Mouse (Mus musculus) hindbrain, embryonic 15.5 days (tissue): ENCODE measurements around the gene Mapk8ip1. TPM values are rescaled to one million over a fixed set of nuclear protein-coding genes. Genes with fewer than 3 reads are reported as not detected.

Experiments
- ATAC-seq: fragments of 200-750 bp; cut with Nextera tagmentation; 2 replicates; pipeline ENCODE4 v1.8.0; 2017; ENCODE audit warnings: low read depth, moderate number of reproducible peaks, moderate TSS enrichment; ENCODE audit not compliant: low FRiP score
- H3K27ac ChIP-seq: fragments of 300-500 bp; sonication (generic); replicated peaks from 2 replicates; pipeline ENCODE4 v1.5.1; 2015; ENCODE audit warnings: mild to moderate bottlenecking, inconsistent platforms
- H3K27me3 ChIP-seq: fragments of 300-500 bp; sonication (generic); 2 replicates; pipeline ENCODE4 v1.6.1; 2015; ENCODE audit warnings: control low read depth, inconsistent platforms
- H3K36me3 ChIP-seq: fragments of 300-500 bp; sonication (generic); 2 replicates; pipeline ENCODE4 v1.6.1; 2015; ENCODE audit warnings: control low read depth, inconsistent platforms
- H3K4me1 ChIP-seq: fragments of 300-500 bp; sonication (generic); replicated peaks from 2 replicates; pipeline ENCODE4 v1.6.1; 2015; ENCODE audit warnings: control low read depth, inconsistent platforms
- H3K4me2 ChIP-seq: fragments of 300-500 bp; sonication (generic); 2 replicates; pipeline ENCODE4 v1.6.1; 2015; ENCODE audit warnings: moderate library complexity, mild to moderate bottlenecking, inconsistent platforms
- H3K4me3 ChIP-seq: fragments of 300-500 bp; sonication (generic); 2 replicates; pipeline ENCODE4 v1.5.1; 2015; ENCODE audit warnings: mild to moderate bottlenecking, inconsistent platforms
- H3K9ac ChIP-seq: fragments of 300-500 bp; sonication (generic); 2 replicates; pipeline ENCODE4 v1.6.1; 2015; ENCODE audit warnings: inconsistent platforms
- H3K9me3 ChIP-seq: fragments of 300-500 bp; sonication (generic); 2 replicates; pipeline ENCODE4 v1.6.1; 2016; ENCODE audit warnings: control low read depth, inconsistent platforms
- WGBS: fragments of 180-500 bp; shearing (Covaris S2); methylation state at CpG from one replicate; pipeline ENCODE4 v1.1.7; 2015; 5-methylcytosine and 5-hydroxymethylcytosine counted together
- polyA plus RNA-seq: library from polyadenylated mRNA; unstranded; fragments of >200 nt; fragmentation: Nextera tagmentation; extraction: Ambion mirVana; gene quantifications from 2 replicates; pipeline ENCODE4 v1.2.1, GENCODE M21; 2015

Mapk8ip1 gene
- polyA plus RNA-seq, 1 experiment from 2014 or later, result 178 TPM

DNA sequence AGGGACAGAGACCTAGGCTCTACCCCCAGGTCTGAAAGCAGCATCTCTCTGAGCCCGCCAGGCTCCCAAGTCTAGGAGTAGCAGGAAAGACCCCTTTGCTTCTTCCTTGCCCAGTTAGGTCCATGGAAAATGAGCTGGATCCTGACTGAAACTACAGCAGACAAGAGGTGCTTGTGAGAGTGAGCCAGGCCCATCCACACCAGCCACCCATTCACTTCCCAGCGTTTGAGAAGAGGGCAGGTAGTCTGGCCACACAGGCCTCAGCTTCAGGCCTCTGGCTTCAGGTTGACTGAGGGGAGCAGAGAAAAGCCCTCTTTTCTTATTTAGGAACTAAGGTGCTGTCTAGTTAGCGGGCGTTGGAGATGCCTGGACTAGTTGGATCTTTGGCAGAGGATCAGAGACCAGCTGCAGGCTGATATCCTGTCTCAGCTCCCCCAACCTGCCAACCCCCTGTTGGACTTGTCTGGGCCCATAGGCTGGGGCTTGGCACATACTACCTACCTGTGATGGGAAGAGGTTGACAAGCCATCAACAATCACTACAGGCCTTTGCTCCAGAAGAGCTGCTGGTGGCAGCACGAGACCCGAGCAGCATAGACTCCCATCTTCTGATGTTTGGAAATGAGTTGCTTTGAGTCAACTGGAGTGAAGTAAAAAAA, 38.4 kb downstream of the Mapk8ip1 start:
- 92% methylated on average over 6 of the region's 6 CpGs for WGBS
- Histone ChIP-seq H3K36me3 (peaks cover 19% of the 10 kb centered on the region), H3K27ac (no peak overlapping the region), H3K9me3 (no peaks in the 10 kb centered on the region), H3K4me3 (no peak overlapping the region), H3K27me3 (no peaks in the 10 kb centered on the region), H3K9ac (no peak overlapping the region), H3K4me1 (0 out of 2 replicates have a peak, but pooled peaks cover 3% of the 10 kb centered on the region), H3K4me2 (no peak overlapping the region)
- ATAC-seq, result no peak

DNA sequence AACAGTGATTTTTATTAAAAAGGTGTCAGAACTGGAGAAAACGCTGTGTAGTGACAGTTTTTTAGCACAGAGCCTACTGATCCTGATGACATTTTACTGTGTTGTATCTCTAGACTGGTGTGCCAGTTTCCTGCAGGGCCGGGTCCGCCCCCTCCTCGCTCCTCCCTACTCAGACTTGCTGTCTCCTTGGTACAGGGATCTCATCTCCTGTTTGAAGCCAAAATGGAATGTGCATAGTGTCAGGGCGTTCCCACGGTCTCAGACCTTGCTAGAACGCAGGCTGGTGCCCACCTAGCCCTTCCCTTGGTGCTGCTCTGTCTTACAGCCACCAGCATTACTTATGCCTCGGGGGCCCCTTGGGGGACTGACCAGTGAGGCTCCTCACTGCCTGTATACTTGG, 39.3 kb downstream of the Mapk8ip1 start:
- Histone ChIP-seq H3K9ac (no peak overlapping the region), H3K4me1 (0 out of 2 replicates have a peak, but pooled peaks cover 3% of the 10 kb centered on the region), H3K9me3 (no peaks in the 10 kb centered on the region), H3K27ac (no peak overlapping the region), H3K36me3 (peaks cover 25% of the 10 kb centered on the region), H3K27me3 (no peaks in the 10 kb centered on the region), H3K4me2 (no peak overlapping the region), H3K4me3 (no peak overlapping the region)
- no peak for ATAC-seq
- WGBS, result 78% methylated on average over 8 of the region's 8 CpGs

DNA sequence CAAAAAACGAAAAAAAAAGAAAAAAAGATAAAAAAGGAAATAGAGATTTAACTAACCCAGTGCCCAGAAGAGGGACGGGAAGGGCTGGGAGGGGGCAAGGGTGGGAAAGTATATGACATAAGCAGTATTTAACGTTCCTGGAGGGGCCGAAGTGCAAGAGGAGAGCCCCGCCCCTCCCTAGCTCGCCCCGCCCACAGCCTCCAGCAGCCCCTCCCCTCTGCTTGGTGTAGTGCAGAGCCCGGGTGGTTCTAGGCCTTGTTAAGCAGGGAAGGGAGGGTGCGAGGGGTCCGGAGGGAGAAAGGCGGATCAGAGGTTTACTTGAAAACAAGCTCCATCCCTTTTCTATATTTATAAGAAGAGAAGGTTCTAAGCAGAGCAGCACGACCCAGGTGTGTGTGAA, 40.2 kb downstream of the Mapk8ip1 start:
- no peak for ATAC-seq

DNA sequence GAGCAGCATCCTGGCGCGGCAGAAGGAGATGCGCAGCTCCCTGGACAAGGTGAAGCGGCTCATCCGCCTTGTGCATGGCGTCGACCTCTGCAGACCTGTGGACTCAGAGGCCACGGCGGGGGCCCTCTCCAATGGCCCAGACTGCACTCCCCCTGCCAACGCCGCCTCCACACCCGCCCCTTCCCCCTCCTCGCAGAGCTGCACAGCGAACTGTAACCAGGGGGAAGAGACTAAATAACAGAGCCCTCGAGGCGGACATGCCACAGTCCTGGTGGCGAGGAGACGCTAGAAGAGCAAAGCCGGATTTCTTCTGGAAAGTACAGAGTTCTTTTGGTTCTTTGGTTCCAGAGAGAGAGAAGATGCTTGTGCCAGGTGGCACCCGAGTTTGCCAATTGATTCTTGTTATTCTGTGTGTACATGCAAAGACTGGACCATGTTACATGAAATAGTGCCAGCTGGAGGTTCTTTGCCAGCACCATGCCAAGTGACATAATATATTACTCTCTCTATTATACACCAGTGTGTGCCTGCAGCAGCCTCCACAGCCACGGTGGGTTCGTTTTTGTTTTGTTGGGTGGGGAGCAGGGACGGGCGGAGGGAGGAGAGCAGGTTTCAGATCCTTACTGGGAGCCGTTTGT, 40.8 kb downstream of the Mapk8ip1 start:
- Histone ChIP-seq H3K36me3 (peaks cover 29% of the 10 kb centered on the region), H3K27me3 (no peaks in the 10 kb centered on the region), H3K4me3 (no peak overlapping the region), H3K4me2 (no peak overlapping the region), H3K9me3 (no peaks in the 10 kb centered on the region), H3K9ac (no peak overlapping the region), H3K4me1 (0 out of 2 replicates have a peak, but pooled peaks cover 3% of the 10 kb centered on the region), H3K27ac (peak overlapping the region; percentile 21)
- WGBS, result 60% methylated on average over 25 of the region's 25 CpGs
- ATAC-seq, result peak; percentile 55

More for the DNA sequence above, 40.2 kb downstream of the Mapk8ip1 start:
- H3K9me3 ChIP-seq, result no peaks in the 10 kb centered on the region
- H3K27me3 ChIP-seq, result no peaks in the 10 kb centered on the region
- H3K36me3 ChIP-seq, result peaks cover 29% of the 10 kb centered on the region
- H3K4me2 ChIP-seq, result no peak overlapping the region
- H3K27ac ChIP-seq, result peak overlapping the region; percentile 21; the same call in 1 of the 2 replicates
- no peak overlapping the region for H3K9ac ChIP-seq
- WGBS, result 23% methylated on average over 12 of the region's 12 CpGs
- H3K4me3 ChIP-seq, result no peak overlapping the region
- H3K4me1 ChIP-seq, result 0 out of 2 replicates have a peak, but pooled peaks cover 3% of the 10 kb centered on the region

DNA sequence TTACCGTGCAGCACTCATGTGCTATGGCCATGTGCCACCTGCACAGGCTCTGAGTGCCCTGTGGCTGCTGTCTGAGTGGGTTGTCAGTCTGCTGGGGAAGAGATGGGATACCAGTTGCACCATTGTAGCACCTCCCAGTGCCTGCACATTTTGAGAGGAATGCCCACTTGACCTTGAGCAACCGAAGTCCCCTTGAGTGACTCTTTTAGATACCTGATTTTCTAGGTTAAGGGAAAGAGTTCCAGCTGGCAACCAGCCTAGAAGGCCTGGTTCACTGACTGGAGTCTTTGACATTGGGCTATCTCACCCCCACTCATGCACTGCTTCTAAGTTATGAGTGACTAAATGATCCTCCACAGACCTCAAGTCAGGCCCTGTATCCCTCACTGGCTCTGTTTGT, 41.8 kb downstream of the Mapk8ip1 start:
- Histone ChIP-seq H3K27ac (no peak overlapping the region), H3K36me3 (peaks cover 29% of the 10 kb centered on the region), H3K4me1 (0 out of 2 replicates have a peak, but pooled peaks cover 3% of the 10 kb centered on the region), H3K9ac (no peak overlapping the region), H3K27me3 (no peaks in the 10 kb centered on the region), H3K9me3 (no peaks in the 10 kb centered on the region), H3K4me3 (no peak overlapping the region), H3K4me2 (no peak overlapping the region)
- ATAC-seq, result no peak
- WGBS, result 84% methylated on average over 2 of the region's 2 CpGs

DNA sequence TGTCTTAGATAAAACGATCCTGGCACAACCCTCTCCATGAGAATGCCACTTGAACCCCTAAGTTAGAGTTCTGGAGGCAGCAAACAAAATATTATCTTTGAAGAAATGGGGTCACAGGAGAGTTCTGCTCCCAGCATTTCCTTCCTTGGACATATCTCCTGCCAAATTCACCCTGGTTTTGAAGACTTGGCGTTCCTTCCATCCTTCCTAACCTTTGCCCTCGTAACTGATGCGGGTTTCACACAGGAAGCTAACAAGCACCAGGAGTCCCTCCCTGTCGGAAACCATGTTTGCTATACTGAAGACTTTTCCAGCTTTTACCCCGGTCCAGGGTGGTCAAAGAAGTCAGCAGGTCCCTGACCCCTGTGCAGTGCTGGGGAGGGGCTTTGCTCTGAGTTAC, 46.8 kb downstream of the Mapk8ip1 start:
- WGBS, result 72% methylated on average over 6 of the region's 6 CpGs
- H3K9ac ChIP-seq, result no peak overlapping the region
- H3K4me1 ChIP-seq, result no peaks in the 10 kb centered on the region; the same call in 1 of the 2 replicates
- H3K4me2 ChIP-seq, result no peak overlapping the region
- peaks cover 42% of the 10 kb centered on the region for H3K36me3 ChIP-seq
- no peak for ATAC-seq
- no peak overlapping the region for H3K4me3 ChIP-seq
- no peaks in the 10 kb centered on the region for H3K9me3 ChIP-seq
- H3K27ac ChIP-seq, result no peak overlapping the region
- no peaks in the 10 kb centered on the region for H3K27me3 ChIP-seq

DNA sequence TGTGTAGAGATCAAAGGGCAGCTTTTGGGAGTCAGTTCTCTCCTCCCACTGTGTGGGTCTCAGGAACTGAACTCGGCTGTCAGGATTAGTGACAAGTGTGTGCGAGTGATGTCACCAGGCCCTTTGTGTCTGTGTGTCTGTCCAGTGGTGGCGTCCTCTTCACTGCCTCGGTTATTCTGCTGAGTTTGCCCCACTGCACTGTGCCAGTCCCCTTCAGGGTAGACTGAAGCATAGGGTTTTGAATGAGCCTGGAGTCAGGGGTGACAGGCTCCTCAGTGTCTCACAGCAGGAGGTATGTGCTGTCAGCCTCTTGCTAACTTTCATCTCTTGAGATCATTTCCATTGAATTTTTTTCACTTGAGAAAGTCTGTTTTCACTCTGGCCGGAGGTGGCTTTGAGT, 47.7 kb downstream of the Mapk8ip1 start:
- H3K4me3 ChIP-seq, result no peak overlapping the region
- H3K4me2 ChIP-seq, result no peak overlapping the region
- H3K9me3 ChIP-seq, result no peaks in the 10 kb centered on the region
- H3K4me1 ChIP-seq, result no peaks in the 10 kb centered on the region; the same call in 1 of the 2 replicates
- no peak for ATAC-seq
- H3K36me3 ChIP-seq, result peaks cover 34% of the 10 kb centered on the region
- 23% methylated on average over 5 of the region's 5 CpGs for WGBS
- no peak overlapping the region for H3K27ac ChIP-seq
- H3K9ac ChIP-seq, result no peak overlapping the region
- no peaks in the 10 kb centered on the region for H3K27me3 ChIP-seq

DNA sequence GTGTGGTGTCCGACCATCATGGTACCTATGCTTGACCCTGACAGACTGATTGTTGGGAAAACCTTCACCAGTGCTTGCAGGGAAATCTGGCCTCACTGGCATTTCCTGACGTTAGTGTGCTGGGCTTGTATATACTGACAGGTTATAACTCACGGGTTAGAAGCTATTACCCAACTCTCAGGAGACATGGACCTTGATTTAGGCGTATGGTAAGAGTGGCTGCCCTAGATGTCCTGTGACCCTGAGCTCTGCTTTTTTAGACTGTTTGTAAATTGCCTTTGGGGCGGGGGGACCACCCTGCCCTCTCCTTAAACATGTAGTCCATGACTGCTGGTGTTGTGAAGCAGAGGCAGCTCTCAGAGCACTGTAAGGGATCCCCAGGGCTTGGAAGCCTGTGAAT, 50.4 kb downstream of the Mapk8ip1 start:
- WGBS, result 82% methylated on average over 5 of the region's 5 CpGs
- H3K4me2 ChIP-seq, result no peak overlapping the region
- H3K9ac ChIP-seq, result no peak overlapping the region
- H3K27me3 ChIP-seq, result no peaks in the 10 kb centered on the region
- H3K4me1 ChIP-seq, result no peaks in the 10 kb centered on the region; the same call in 1 of the 2 replicates
- no peaks in the 10 kb centered on the region for H3K9me3 ChIP-seq
- no peak overlapping the region for H3K27ac ChIP-seq
- H3K36me3 ChIP-seq, result peaks cover 30% of the 10 kb centered on the region
- ATAC-seq, result no peak
- H3K4me3 ChIP-seq, result no peak overlapping the region

DNA sequence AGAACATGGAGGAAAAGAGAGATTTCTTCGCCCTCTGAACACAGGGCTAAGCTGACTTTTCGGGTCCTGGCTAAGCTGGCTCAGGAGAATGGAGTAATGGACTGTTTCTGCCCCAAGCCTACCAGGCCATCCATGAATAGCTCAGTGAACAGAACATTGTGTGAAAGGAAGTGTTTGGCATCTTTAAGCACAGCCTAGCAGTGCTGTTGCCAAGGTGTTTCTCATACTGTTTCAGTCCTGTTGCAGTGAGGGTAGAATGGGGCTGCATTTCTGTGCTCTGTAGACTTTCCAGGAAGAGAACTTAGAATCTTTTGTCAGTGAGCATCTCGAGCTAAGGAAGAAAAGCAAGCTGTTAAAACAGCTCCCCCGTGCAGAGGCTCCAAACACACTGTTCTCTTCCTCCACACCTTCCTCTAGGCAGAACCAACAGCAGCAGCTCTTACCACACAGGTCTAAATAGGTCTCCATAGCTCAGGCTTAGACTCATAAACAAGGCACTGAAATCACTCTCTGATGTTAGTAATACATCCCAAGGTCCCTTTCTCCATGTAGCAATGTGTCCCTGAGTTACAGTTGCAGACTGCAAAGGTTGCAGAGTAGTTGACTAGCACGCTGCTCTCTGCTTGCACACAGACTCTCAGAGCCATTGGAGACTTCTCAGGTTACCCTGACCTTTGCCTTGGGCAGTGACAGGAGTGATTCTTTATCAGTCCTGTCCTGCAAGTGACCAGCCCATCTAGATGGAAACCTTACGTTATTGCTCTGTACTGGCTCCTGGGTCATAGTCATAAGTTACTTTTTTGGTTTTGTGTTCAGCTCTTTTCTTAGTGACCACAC, 51.3 kb downstream of the Mapk8ip1 start:
- H3K4me3 ChIP-seq, result no peak overlapping the region
- H3K27ac ChIP-seq, result peak overlapping the region; percentile 42
- no peaks in the 10 kb centered on the region; the same call in 1 of the 2 replicates for H3K4me1 ChIP-seq
- no peak for ATAC-seq
- H3K9me3 ChIP-seq, result no peaks in the 10 kb centered on the region
- peaks cover 33% of the 10 kb centered on the region for H3K36me3 ChIP-seq
- no peak overlapping the region for H3K9ac ChIP-seq
- H3K4me2 ChIP-seq, result no peak overlapping the region
- no peaks in the 10 kb centered on the region for H3K27me3 ChIP-seq
- 73% methylated on average over 6 of the region's 6 CpGs for WGBS

DNA sequence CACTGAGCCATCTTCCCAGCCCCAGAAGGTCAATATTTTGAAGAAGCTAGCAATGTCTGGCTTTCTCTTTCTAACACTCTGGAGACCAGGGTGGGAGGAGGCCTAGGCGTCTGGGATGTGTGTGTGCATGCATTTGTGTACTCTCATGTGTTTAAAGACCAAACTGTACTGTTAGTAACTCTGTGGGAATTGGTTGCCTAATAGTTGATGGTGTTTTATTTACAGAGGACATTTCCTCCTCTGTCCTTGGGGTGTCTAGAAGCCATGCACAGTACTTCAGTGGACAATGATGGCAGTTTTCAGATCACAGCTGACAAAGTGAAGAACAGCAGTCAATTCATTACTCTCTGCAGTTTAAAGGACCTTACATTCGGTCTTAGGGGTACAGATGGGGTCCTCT, 53.9 kb downstream of the Mapk8ip1 start:
- ATAC-seq, result no peak
- Histone ChIP-seq H3K36me3 (peaks cover 31% of the 10 kb centered on the region), H3K27me3 (no peaks in the 10 kb centered on the region), H3K4me1 (no peaks in the 10 kb centered on the region), H3K27ac (no peak overlapping the region), H3K9ac (no peak overlapping the region), H3K4me2 (no peak overlapping the region), H3K4me3 (no peak overlapping the region), H3K9me3 (no peaks in the 10 kb centered on the region)
- 92% methylated on average over 2 of the region's 2 CpGs for WGBS

DNA sequence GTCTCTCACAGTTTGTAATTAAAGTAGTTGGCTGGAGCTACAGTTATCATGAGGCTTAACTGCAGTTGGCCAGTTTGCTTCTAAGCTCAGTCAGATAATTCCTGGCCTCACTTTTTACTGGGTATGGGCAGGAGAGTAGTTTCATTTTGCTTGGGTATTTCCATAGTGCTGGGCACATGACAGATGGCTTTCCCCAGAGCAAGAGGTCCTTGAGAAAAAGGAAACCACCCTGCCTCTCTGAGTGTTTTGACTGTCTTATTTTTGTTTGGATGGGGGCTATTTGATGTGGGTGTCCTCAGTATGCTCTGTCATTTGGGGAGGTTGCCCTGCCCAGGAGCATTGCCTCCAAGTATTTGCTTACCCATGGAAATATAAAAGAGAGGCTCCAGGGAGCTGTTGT, 58.6 kb downstream of the Mapk8ip1 start:
- Histone ChIP-seq H3K9me3 (no peaks in the 10 kb centered on the region), H3K4me2 (no peak overlapping the region), H3K36me3 (peaks cover 14% of the 10 kb centered on the region), H3K27me3 (no peaks in the 10 kb centered on the region), H3K4me1 (no peaks in the 10 kb centered on the region), H3K9ac (no peak overlapping the region), H3K4me3 (no peak overlapping the region), H3K27ac (no peak overlapping the region)
- no peak for ATAC-seq
